Mouse (Mus musculus): ENCODE data around the gene Ly6g6d.

DNA sequence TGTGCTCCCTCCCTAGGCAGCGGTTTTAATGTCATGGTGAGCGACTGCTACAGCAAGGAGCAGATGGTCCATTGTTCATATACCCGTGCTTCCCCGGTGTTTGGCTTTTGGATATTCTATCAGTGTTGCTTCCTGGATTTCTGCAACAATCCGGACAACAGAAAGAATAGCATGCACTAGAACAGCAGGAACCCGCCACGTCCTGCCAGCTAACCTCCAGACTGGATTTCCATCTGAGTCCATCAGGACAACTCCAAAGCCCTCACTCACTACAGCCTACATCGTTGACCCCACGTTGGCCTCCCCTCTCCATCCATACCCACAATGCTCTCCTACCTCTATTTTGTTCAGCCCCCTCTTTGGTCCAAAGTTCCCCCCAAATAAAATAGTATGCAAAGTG lies 33.9 kb upstream of the Ly6g6d start:
- no peak for TF ChIP-seq CTCF (IDR thresholded peaks at IDR 0.05; ENCODE audit: low read depth, low read length)
- TF ChIP-seq POLR2A (IDR thresholded peaks at IDR 0.05; ENCODE audit: extremely low read depth, insufficient read depth, low read length): no peak
